Mouse (Mus musculus): ENCODE measurements around the gene Kdm4d. TPM values are rescaled to one million over a fixed set of nuclear protein-coding genes. Genes with fewer than 3 reads are reported as not detected.

The Kdm4d gene
- 0.24 and 0.34 TPM in 2 replicates for polyA plus RNA-seq (2015; fragmentation: Nextera tagmentation; extraction: Ambion mirVana)

DNA sequence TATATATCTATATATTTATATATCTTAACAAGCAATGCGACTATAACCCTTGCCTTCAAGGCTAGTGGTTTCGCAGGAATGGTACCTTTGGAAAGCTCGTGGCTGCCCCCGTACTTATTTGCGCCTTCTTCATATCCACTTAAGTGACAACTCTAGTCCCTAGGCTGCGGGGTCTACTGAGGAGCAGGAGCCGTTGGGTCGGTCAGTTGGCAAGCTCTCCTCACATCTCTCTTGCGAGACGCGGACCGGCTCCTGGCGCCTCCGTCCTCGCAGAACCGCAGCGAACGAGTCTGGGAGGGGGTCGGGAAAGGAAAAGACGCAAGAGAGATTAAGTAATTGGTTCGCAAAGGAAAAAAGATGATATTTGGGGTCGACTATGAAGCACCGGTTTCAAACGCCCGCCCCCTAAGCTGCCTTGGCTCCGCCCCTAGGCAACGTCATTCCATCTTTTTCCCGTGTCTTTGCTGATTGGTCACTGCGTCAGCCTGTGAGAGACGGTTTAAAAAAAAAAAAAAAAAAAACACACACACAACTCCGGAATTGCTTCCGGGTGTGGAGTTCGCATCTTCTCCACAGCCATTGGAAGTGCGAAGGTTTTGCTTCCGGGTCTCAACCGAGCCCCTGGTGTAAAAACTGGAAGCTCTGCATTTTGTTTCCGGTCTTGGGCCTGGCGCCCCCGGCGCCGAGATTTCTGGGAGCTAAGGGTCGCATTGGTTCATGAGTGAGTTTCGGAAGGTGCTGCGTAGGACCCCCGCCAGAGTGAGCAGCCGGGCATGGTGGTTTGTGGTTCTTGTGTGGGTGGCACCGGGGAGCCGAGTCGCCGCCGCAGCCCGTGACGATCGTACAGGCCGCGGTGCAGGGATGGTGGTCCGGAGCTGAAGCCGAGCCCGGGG, at the start of gene Kdm4d, which contains the start of gene Cwc15:
Gene Kdm4d, minus strand, starts transcription at position 460 of the 893 bp plus-strand sequence.
Gene Cwc15, plus strand, starts transcription at position 595 of the 893 bp plus-strand sequence.
- Histone ChIP-seq H3K9me3 (replicated peaks) (no peaks in the 10 kb centered on the region), H3K36me3 (peaks cover 32% of the 10 kb centered on the region), H3K4me3 (replicated peaks) (peak within 1 kb of the TSS; percentile 93), H3K27ac (peak within 1 kb of the TSS; percentile 83), H3K27me3 (no peaks in the 10 kb centered on the region), H3K4me1 (peaks cover 10% of the 10 kb centered on the region), H3K4me2 (peak within 1 kb of the TSS; percentile 81), H3K9ac (peak within 1 kb of the TSS; percentile 83)
- WGBS, result under 1% methylated on average over 59 of the region's 59 CpGs
- peak; percentile 99 for ATAC-seq (replicated peaks; ENCODE audit: low FRiP score)

GRCm38 (mm10) chr9:14548366-14548761, 48.1 kb upstream of the Kdm4d start:
- Histone ChIP-seq H3K9ac (no peak overlapping the region), H3K4me2 (no peak overlapping the region), H3K4me3 (replicated peaks) (no peak overlapping the region), H3K9me3 (replicated peaks) (no peaks in the 10 kb centered on the region), H3K36me3 (peaks cover 95% of the 10 kb centered on the region), H3K4me1 (no peaks in the 10 kb centered on the region), H3K27ac (no peak overlapping the region), H3K27me3 (no peaks in the 10 kb centered on the region)
- 0 out of 2 replicates have a peak, but pooled peaks have one; percentile 12 for ATAC-seq (replicated peaks; ENCODE audit: low FRiP score)
- WGBS, result 73% methylated on average over 11 of the region's 11 CpGs

GRCm38 (mm10) chr9:14547584-14548365, 47.5 kb upstream of the Kdm4d start:
- Histone ChIP-seq H3K9me3 (replicated peaks) (no peaks in the 10 kb centered on the region), H3K9ac (no peak overlapping the region), H3K27me3 (no peaks in the 10 kb centered on the region), H3K4me3 (replicated peaks) (no peak overlapping the region), H3K4me1 (no peaks in the 10 kb centered on the region), H3K4me2 (no peak overlapping the region), H3K36me3 (peaks cover 94% of the 10 kb centered on the region), H3K27ac (no peak overlapping the region)
- WGBS, result 69% methylated on average over 12 of the region's 12 CpGs
- 0 out of 2 replicates have a peak, but pooled peaks have one; percentile 40 for ATAC-seq (replicated peaks; ENCODE audit: low FRiP score)

GRCm38 (mm10) chr9:14544034-14544757, 43.9 kb upstream of the Kdm4d start:
- Histone ChIP-seq H3K27ac (0 out of 2 replicates have a peak overlapping the region, but pooled peaks have one; percentile 2), H3K27me3 (no peaks in the 10 kb centered on the region), H3K36me3 (peaks cover 92% of the 10 kb centered on the region), H3K4me1 (no peaks in the 10 kb centered on the region), H3K9me3 (replicated peaks) (no peaks in the 10 kb centered on the region), H3K4me2 (no peak overlapping the region), H3K4me3 (replicated peaks) (no peak overlapping the region), H3K9ac (no peak overlapping the region)
- no peak for ATAC-seq (replicated peaks; ENCODE audit: low FRiP score)
- WGBS, result 65% methylated on average over 9 of the region's 9 CpGs

DNA sequence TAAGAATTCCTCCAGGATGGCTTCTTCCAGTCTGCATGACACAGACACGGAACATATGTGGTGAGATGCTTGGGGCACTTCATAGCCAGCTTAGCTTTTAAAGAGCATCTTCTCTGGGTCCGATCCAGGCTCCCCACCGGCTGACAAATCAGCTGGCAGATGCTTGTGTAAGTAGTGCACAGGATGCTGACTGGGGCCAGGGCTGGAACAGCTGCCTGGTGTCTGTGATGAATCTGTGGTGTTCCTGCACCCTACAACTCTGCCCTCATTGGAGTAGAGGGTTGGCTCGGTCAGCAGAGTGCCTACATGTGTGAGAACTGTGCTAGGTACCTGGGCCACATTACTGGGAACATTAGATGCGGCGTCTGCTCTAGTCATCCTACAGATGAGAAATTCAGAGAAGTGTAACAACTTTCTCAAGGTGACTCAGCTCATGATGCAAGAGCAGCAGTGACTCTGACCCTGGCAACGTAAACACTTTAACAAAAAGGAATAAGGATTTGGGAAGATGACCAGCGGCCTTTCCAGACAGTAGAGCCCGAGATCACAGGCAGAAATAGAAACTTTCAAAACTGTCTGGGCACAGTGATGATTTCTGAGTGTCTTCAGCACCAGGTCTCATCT, 34.7 kb upstream of the Kdm4d start:
- H3K27me3 ChIP-seq, result no peaks in the 10 kb centered on the region
- no peak overlapping the region for H3K9ac ChIP-seq
- no peaks in the 10 kb centered on the region for H3K9me3 ChIP-seq (replicated peaks)
- H3K4me3 ChIP-seq (replicated peaks), result no peak overlapping the region
- no peak for ATAC-seq (replicated peaks; ENCODE audit: low FRiP score)
- H3K27ac ChIP-seq, result no peak overlapping the region
- no peaks in the 10 kb centered on the region for H3K4me1 ChIP-seq
- H3K36me3 ChIP-seq, result peaks cover 12% of the 10 kb centered on the region
- WGBS, result 82% methylated on average over 9 of the region's 9 CpGs
- no peak overlapping the region for H3K4me2 ChIP-seq

DNA sequence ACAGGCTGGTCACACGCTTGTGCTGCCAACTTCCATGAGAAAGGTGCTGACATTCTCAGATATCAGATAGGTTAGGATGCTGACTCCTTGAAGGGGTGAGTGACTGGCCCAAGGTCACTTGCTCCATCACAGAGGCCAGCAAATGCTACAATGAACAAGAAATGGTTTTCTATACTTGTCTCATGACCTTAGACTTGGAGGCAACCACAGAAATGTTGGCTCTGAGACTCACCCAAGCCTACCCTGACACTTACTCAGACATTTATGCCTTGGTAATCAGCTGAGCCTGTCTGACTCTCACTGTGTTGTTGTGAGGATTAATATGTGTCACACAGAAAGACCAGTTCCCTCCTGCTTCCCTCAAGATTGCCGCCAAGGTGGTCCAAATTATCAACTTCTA, 33.4 kb upstream of the Kdm4d start:
- H3K4me2 ChIP-seq, result no peak overlapping the region
- no peak overlapping the region for H3K9ac ChIP-seq
- no peak overlapping the region for H3K4me3 ChIP-seq (replicated peaks)
- no peak for ATAC-seq (replicated peaks; ENCODE audit: low FRiP score)
- H3K27ac ChIP-seq, result no peak overlapping the region
- H3K9me3 ChIP-seq (replicated peaks), result no peaks in the 10 kb centered on the region
- H3K4me1 ChIP-seq, result no peaks in the 10 kb centered on the region
- WGBS, result 88% methylated on average over 2 of the region's 2 CpGs
- H3K36me3 ChIP-seq, result 0 out of 2 replicates have a peak, but pooled peaks cover 2% of the 10 kb centered on the region
- no peaks in the 10 kb centered on the region for H3K27me3 ChIP-seq

- H3K4me1 ChIP-seq, result no peaks in the 10 kb centered on the region
- no peaks in the 10 kb centered on the region for H3K36me3 ChIP-seq
- H3K27ac ChIP-seq, result no peak overlapping the region
- H3K4me3 ChIP-seq (replicated peaks), result no peak overlapping the region
- H3K9me3 ChIP-seq (replicated peaks), result no peaks in the 10 kb centered on the region
- no peak overlapping the region for H3K9ac ChIP-seq
- ATAC-seq (replicated peaks; ENCODE audit: low FRiP score), result no peak
- 74% methylated on average over 3 of the region's 3 CpGs for WGBS
- no peaks in the 10 kb centered on the region for H3K27me3 ChIP-seq
- no peak overlapping the region for H3K4me2 ChIP-seq
Observed at GRCm38 (mm10) chr9:14532283-14532682, 32.0 kb upstream of the Kdm4d start.

DNA sequence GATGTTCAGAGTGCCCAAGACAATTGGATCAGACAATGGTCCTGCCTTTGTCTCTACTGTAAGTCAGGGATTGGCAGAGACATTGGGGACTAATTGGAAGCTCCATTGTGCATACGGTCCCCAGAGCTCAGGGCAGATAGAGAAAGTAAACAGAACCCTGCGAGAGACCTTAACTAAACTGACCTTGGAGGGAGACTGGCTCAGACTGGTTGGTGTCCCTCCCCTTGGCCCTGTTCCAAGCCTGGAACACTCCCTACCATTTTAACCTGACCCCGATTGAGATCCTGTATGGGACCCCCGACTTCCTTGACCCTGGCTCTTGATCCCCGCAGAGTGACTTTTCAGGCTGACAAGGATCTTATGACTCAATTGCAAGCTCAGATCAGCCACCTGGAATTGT, 29.7 kb upstream of the Kdm4d start:
- WGBS, result 56% methylated on average over 5 of the region's 5 CpGs
- no peak overlapping the region for H3K9ac ChIP-seq
- ATAC-seq (replicated peaks; ENCODE audit: low FRiP score), result no peak
- no peaks in the 10 kb centered on the region for H3K36me3 ChIP-seq
- no peaks in the 10 kb centered on the region for H3K9me3 ChIP-seq (replicated peaks)
- H3K4me3 ChIP-seq (replicated peaks), result no peak overlapping the region
- H3K27me3 ChIP-seq, result no peaks in the 10 kb centered on the region
- no peak overlapping the region for H3K4me2 ChIP-seq
- no peak overlapping the region for H3K27ac ChIP-seq
- no peaks in the 10 kb centered on the region for H3K4me1 ChIP-seq

DNA sequence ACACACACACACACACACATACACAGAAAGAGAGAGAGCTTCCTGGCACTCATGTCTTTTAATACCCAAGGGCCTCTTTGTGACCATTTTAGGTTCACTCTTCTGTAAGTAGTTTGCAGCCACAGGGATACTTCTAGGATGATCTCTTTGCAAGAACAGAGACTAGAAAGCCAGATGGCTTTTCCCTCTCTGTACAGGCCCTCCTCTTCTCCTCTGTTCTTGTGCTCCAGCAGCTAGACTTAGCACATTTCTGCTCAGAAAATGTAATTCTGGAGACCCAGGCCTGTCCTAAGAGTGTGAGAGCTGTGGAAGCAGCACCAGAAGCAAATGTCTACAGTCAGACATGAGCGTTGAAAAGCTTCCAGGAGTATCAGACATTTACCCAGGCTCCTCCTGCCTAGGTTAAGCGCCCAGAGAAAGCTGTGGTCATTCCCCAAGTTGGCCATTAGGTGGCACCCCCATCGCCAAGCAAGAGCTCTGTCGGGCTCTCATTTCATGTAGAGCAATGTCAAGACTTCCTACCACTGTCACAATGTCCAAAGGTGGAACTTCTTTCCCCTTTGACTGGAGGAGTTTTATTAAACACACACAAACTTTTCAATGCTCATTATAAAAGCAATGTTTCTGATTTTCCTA, 23.2 kb upstream of the Kdm4d start:
- WGBS, result 8% methylated on average over 4 of the region's 4 CpGs
- ATAC-seq (replicated peaks; ENCODE audit: low FRiP score), result peak; percentile 86
- Histone ChIP-seq H3K36me3 (no peaks in the 10 kb centered on the region), H3K27me3 (no peaks in the 10 kb centered on the region), H3K4me3 (replicated peaks) (no peak overlapping the region), H3K9me3 (replicated peaks) (no peaks in the 10 kb centered on the region), H3K4me1 (peaks cover 7% of the 10 kb centered on the region; the same call in 1 of the 2 replicates), H3K4me2 (no peak overlapping the region), H3K9ac (no peak overlapping the region), H3K27ac (no peak overlapping the region)

- Histone ChIP-seq H3K4me2 (no peak overlapping the region), H3K27ac (no peak overlapping the region), H3K4me1 (peaks cover 7% of the 10 kb centered on the region; the same call in 1 of the 2 replicates), H3K4me3 (replicated peaks) (no peak overlapping the region), H3K27me3 (no peaks in the 10 kb centered on the region), H3K9me3 (replicated peaks) (no peaks in the 10 kb centered on the region), H3K36me3 (no peaks in the 10 kb centered on the region), H3K9ac (no peak overlapping the region)
- WGBS, result 69% methylated on average over 2 of the region's 2 CpGs
- no peak for ATAC-seq (replicated peaks; ENCODE audit: low FRiP score)
Observed at GRCm38 (mm10) chr9:14521695-14522094, 21.4 kb upstream of the Kdm4d start.
